Mouse (Mus musculus) midbrain, embryonic 15.5 days (tissue): ENCODE results near the gene Trp53bp2. TPM values are rescaled to one million over a fixed set of nuclear protein-coding genes. Genes with fewer than 3 reads are reported as not detected.
A peak's percentile ranks its signal among the peaks of the same experiment; 100 is the strongest.

Source experiments
- ATAC-seq: fragments of 200-750 bp; cut with Nextera tagmentation; replicated peaks from 2 replicates; pipeline ENCODE4 v1.8.0; 2017; ENCODE audit warnings: moderate TSS enrichment
- H3K27ac ChIP-seq: fragments of 300-500 bp; sonication (generic); 2 replicates; pipeline ENCODE4 v1.5.1; 2015; ENCODE audit warnings: mild to moderate bottlenecking, inconsistent platforms
- H3K27me3 ChIP-seq: fragments of 300-500 bp; sonication (generic); replicated peaks from 2 replicates; pipeline ENCODE4 v1.6.1; 2015; ENCODE audit warnings: inconsistent platforms
- H3K36me3 ChIP-seq: fragments of 300-500 bp; sonication (generic); replicated peaks from 2 replicates; pipeline ENCODE4 v1.6.1; 2015; ENCODE audit warnings: inconsistent platforms
- H3K4me1 ChIP-seq: fragments of 300-500 bp; sonication (generic); 2 replicates; pipeline ENCODE4 v1.6.1; 2015; ENCODE audit warnings: inconsistent platforms
- H3K4me2 ChIP-seq: fragments of 300-500 bp; sonication (generic); 2 replicates; pipeline ENCODE4 v1.6.1; 2015; ENCODE audit warnings: inconsistent platforms, mild to moderate bottlenecking, moderate library complexity
- H3K4me3 ChIP-seq: fragments of 300-500 bp; sonication (generic); 2 replicates; pipeline ENCODE4 v1.5.1; 2015; ENCODE audit warnings: mild to moderate bottlenecking, inconsistent platforms
- H3K9ac ChIP-seq: fragments of 300-500 bp; sonication (generic); 2 replicates; pipeline ENCODE4 v1.6.1; 2015; ENCODE audit warnings: mild to moderate bottlenecking, inconsistent platforms
- H3K9me3 ChIP-seq: fragments of 300-500 bp; sonication (generic); 2 replicates; pipeline ENCODE4 v1.6.1; 2016; ENCODE audit warnings: inconsistent platforms
- WGBS: fragments of 180-500 bp; shearing (Covaris S2); methylation state at CpG from one replicate; pipeline ENCODE4 v1.1.7; 2015; ENCODE audit warnings: mixed read lengths; 5-methylcytosine and 5-hydroxymethylcytosine counted together
- polyA plus RNA-seq: library from polyadenylated mRNA; unstranded; fragments of >200 nt; fragmentation: Nextera tagmentation; extraction: Ambion mirVana; gene quantifications from 2 replicates; pipeline ENCODE4 v1.2.1, GENCODE M21; 2015

Trp53bp2 gene
- polyA plus RNA-seq, 1 experiment from 2014 or later: 19.5 TPM

DNA sequence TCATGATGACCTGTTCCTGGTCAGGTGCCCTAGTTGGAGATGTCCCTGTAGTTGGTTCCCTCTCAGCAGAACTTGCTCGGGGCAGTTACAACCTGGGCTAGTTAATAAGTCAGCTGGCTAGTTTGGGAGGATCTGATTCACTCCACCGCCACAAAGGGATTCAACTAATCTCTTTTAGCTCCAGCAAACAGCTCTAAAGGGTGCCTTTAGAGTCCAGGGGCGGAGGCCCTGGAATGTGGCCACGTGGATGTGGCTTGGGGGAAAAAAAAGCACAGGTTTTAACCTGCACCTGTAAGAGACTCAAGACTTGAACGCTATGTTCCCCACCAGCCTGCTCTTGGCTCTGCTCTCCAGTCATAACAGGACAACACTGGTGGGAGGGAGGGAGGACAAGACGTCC lies 87.7 kb downstream of the Trp53bp2 start:
- Histone ChIP-seq H3K9me3 (no peaks in the 10 kb centered on the region), H3K36me3 (no peaks in the 10 kb centered on the region), H3K4me3 (no peak overlapping the region), H3K4me1 (0 out of 2 replicates have a peak, but pooled peaks cover 5% of the 10 kb centered on the region), H3K4me2 (no peak overlapping the region), H3K9ac (no peak overlapping the region), H3K27me3 (no peaks in the 10 kb centered on the region), H3K27ac (no peak overlapping the region)
- WGBS: 47% methylated on average over 6 of the region's 6 CpGs
- ATAC-seq: no peak

- no peak for ATAC-seq
- Histone ChIP-seq H3K9me3 (no peaks in the 10 kb centered on the region), H3K36me3 (no peaks in the 10 kb centered on the region), H3K27ac (no peak overlapping the region), H3K4me3 (no peak overlapping the region), H3K9ac (no peak overlapping the region), H3K4me2 (no peak overlapping the region), H3K4me1 (0 out of 2 replicates have a peak, but pooled peaks cover 5% of the 10 kb centered on the region), H3K27me3 (no peaks in the 10 kb centered on the region)
- 56% methylated on average over 4 of the region's 4 CpGs for WGBS
Measured at GRCm38 (mm10) chr1:182497736-182498135, 88.8 kb downstream of the Trp53bp2 start.

DNA sequence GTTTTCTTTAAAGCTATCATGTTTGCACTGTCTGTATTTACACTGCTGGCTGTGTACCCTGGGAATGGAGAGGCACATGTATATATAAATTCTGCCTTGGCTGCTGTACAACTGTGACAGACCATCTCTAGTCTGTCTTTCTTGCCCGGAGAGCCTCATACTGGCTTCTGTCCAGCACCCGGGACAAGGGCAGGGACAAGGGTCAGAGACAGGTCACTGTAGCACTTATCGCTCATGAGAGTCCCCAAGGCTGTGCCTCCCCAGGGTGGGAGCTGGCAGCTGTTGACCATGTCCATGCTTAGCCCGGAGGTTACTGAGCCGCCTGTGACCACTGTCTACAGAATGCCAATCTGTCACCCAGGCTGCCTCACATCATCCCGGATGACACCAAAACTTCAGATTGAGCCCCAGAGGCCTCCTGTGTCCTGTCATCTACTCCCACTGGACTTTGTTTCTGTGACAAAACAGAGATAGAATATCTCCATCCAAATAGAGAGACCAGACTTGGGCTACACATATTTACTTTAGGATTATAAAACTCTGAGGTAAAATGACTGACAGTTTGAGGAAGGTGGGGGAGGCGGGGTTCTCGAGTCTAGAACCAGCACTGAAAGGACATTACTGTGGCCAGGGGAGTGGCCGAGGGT lies 90.6 kb downstream of the Trp53bp2 start:
- Histone ChIP-seq H3K9ac (no peak overlapping the region), H3K36me3 (no peaks in the 10 kb centered on the region), H3K4me2 (no peak overlapping the region), H3K27me3 (no peaks in the 10 kb centered on the region), H3K9me3 (no peaks in the 10 kb centered on the region), H3K4me1 (0 out of 2 replicates have a peak, but pooled peaks cover 5% of the 10 kb centered on the region), H3K4me3 (no peak overlapping the region), H3K27ac (no peak overlapping the region)
- no peak for ATAC-seq
- WGBS: 80% methylated on average over 9 of the region's 9 CpGs

GRCm38 (mm10) chr1:182500224-182500623 lies 91.3 kb downstream of the Trp53bp2 start:
- Histone ChIP-seq H3K27me3 (no peaks in the 10 kb centered on the region), H3K36me3 (no peaks in the 10 kb centered on the region), H3K4me2 (no peak overlapping the region), H3K27ac (no peak overlapping the region), H3K4me3 (no peak overlapping the region), H3K9me3 (no peaks in the 10 kb centered on the region), H3K9ac (no peak overlapping the region), H3K4me1 (0 out of 2 replicates have a peak, but pooled peaks cover 5% of the 10 kb centered on the region)
- 68% methylated on average over 4 of the region's 4 CpGs for WGBS
- ATAC-seq: no peak

GRCm38 (mm10) chr1:182500843-182501242 lies 91.9 kb downstream of the Trp53bp2 start:
- Histone ChIP-seq H3K27ac (no peak overlapping the region), H3K36me3 (peaks cover 4% of the 10 kb centered on the region; the same call in 1 of the 2 replicates), H3K27me3 (no peaks in the 10 kb centered on the region), H3K4me3 (no peak overlapping the region), H3K4me2 (no peak overlapping the region), H3K9me3 (no peaks in the 10 kb centered on the region), H3K9ac (no peak overlapping the region), H3K4me1 (0 out of 2 replicates have a peak, but pooled peaks cover 5% of the 10 kb centered on the region)
- ATAC-seq: no peak
- 89% methylated on average over 4 of the region's 4 CpGs for WGBS

- Histone ChIP-seq H3K36me3 (peaks cover 6% of the 10 kb centered on the region; the same call in 1 of the 2 replicates), H3K27ac (no peak overlapping the region), H3K9ac (no peak overlapping the region), H3K9me3 (no peaks in the 10 kb centered on the region), H3K4me1 (0 out of 2 replicates have a peak, but pooled peaks cover 5% of the 10 kb centered on the region), H3K4me3 (no peak overlapping the region), H3K27me3 (no peaks in the 10 kb centered on the region), H3K4me2 (no peak overlapping the region)
- WGBS: 90% methylated on average over 7 of the region's 7 CpGs
- no peak for ATAC-seq
Measured at GRCm38 (mm10) chr1:182501815-182502405, 92.9 kb downstream of the Trp53bp2 start.

DNA sequence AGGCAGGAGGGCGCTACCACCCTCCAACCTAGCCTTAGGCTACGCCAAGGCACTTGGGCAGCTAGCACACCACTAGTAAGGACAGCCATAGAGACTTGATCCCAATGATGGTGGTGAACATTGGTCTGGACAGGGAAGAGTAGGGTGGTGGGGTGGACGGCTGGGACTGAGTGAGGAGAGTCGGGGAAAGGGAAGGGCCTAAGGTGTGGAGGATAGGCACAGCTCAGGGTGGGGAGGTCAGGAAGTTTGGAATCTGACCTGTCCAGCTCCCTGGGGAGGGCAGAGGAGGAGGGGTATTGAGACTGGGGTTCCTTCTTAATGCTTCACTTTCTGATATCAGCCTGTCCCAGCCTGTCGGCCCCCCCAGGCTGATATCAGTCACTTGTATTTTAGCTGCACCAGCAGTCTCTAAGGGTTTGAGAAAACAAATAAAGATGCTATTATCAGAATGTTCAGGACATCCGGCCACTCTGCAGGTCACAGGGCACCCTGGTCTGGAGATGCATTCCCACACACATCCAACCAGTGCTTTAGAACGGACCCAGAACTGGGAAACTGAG lies 93.6 kb downstream of the Trp53bp2 start:
- Histone ChIP-seq H3K36me3 (peaks cover 6% of the 10 kb centered on the region; the same call in 1 of the 2 replicates), H3K4me1 (0 out of 2 replicates have a peak, but pooled peaks cover 5% of the 10 kb centered on the region), H3K9me3 (no peaks in the 10 kb centered on the region), H3K4me3 (no peak overlapping the region), H3K27me3 (no peaks in the 10 kb centered on the region), H3K27ac (no peak overlapping the region), H3K4me2 (no peak overlapping the region), H3K9ac (no peak overlapping the region)
- WGBS: 88% methylated on average over 7 of the region's 7 CpGs
- no peak for ATAC-seq

GRCm38 (mm10) chr1:182503206-182503900 lies 94.4 kb downstream of the Trp53bp2 start:
- no peaks in the 10 kb centered on the region for H3K9me3 ChIP-seq
- H3K27ac ChIP-seq: no peak overlapping the region
- 0 out of 2 replicates have a peak, but pooled peaks cover 5% of the 10 kb centered on the region for H3K4me1 ChIP-seq
- H3K27me3 ChIP-seq: no peaks in the 10 kb centered on the region
- no peak for ATAC-seq
- H3K4me2 ChIP-seq: no peak overlapping the region
- H3K4me3 ChIP-seq: no peak overlapping the region
- no peak overlapping the region for H3K9ac ChIP-seq
- H3K36me3 ChIP-seq: peaks cover 6% of the 10 kb centered on the region; the same call in 1 of the 2 replicates
- 84% methylated on average over 13 of the region's 13 CpGs for WGBS

DNA sequence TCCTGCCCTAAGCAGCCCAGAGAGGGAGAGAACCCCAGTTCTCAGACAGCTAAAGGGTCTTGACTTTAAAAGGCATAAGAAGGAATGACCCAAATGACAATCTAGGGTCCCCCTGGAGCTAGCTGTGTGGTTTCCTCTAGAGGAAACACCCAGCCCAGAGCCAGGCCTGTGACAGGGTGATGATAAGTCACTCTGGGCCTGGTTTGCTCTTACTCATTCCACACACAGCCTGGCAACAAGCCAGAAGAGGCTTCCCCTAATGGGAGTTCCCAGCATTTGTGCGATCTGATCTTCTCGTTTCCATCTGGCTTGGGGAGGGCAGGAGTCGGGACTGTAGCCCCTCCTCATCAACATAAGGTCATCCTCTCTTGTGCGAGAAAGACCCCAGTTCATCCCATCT lies 95.3 kb downstream of the Trp53bp2 start:
- no peak overlapping the region for H3K4me3 ChIP-seq
- ATAC-seq: no peak
- H3K4me1 ChIP-seq: 0 out of 2 replicates have a peak, but pooled peaks cover 5% of the 10 kb centered on the region
- no peaks in the 10 kb centered on the region for H3K27me3 ChIP-seq
- no peak overlapping the region for H3K9ac ChIP-seq
- peaks cover 6% of the 10 kb centered on the region; the same call in 1 of the 2 replicates for H3K36me3 ChIP-seq
- no peak overlapping the region for H3K27ac ChIP-seq
- no peaks in the 10 kb centered on the region for H3K9me3 ChIP-seq
- 22% methylated on average over 4 of the region's 4 CpGs for WGBS
- H3K4me2 ChIP-seq: no peak overlapping the region

DNA sequence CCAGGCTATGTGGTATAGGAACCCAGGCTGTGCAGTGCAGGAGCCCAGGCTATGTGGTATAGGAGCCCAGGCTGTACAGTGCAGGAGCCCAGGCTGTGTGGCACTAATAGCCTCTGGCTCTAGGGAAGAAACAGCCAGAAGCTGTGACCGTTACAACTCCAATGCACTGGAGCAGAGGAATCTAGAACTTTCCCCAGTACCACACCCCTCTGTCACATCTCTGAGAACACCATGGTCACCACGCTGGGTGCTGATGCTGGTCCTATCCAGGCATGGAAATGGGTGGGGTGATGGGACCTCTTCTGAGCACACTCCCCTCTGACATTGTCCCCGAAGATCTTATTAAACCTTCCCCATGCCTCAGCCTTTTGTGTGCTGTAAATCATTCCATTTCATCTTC lies 96.3 kb downstream of the Trp53bp2 start:
- Histone ChIP-seq H3K4me2 (no peak overlapping the region), H3K4me3 (no peak overlapping the region), H3K36me3 (peaks cover 8% of the 10 kb centered on the region), H3K9ac (no peak overlapping the region), H3K9me3 (no peaks in the 10 kb centered on the region), H3K4me1 (0 out of 2 replicates have a peak, but pooled peaks cover 5% of the 10 kb centered on the region), H3K27me3 (no peaks in the 10 kb centered on the region), H3K27ac (no peak overlapping the region)
- no peak for ATAC-seq
- 88% methylated on average over 3 of the region's 3 CpGs for WGBS

GRCm38 (mm10) chr1:182506229-182506986 lies 97.4 kb downstream of the Trp53bp2 start:
- peaks cover 19% of the 10 kb centered on the region for H3K36me3 ChIP-seq
- WGBS: 63% methylated on average over 7 of the region's 7 CpGs
- H3K27ac ChIP-seq: peak overlapping the region; percentile 27; the same call in 1 of the 2 replicates
- H3K9me3 ChIP-seq: no peaks in the 10 kb centered on the region
- H3K4me3 ChIP-seq: no peak overlapping the region
- no peak for ATAC-seq
- H3K4me2 ChIP-seq: no peak overlapping the region
- H3K27me3 ChIP-seq: no peaks in the 10 kb centered on the region
- 0 out of 2 replicates have a peak, but pooled peaks cover 5% of the 10 kb centered on the region for H3K4me1 ChIP-seq
- H3K9ac ChIP-seq: no peak overlapping the region
